8 mouse cellular contexts compared by ENCODE assay signal in the genomic region with DNA sequence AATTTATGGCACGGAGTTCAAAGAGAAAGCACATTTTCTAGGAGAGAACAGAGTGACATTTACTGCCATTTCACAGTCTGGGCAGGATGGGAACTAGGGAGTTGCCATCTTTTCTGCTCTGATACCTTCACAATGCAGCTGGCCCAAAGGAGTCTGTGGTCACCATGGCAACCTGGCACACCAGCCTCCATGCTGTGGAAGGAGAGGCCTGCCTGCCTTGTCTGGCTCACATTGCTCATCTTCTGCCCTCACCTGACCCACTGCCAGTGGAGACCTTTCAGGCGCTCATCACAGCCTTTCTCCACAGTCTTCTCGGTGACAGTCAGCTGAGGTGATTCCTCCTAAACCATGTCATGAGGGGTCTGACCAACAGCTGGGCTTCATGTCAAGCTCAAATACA.
DNase-seq lines count a peak whose midpoint lies in the region; ATAC-seq and TF ChIP-seq lines count a peak whose summit lies in the region.

No protein-coding gene starts in this region.

- TF ChIP-seq CTCF in kidney, adult 2 months (conservative IDR thresholded peaks at IDR 0.05; ENCODE audit: insufficient read depth, insufficient read length, low read depth, low read length) = no peak
- no peak for TF ChIP-seq CTCF in layer of hippocampus, adult 2 months (conservative IDR thresholded peaks at IDR 0.05)

- no peak for TF ChIP-seq POLR2A in kidney, adult 2 months (IDR thresholded peaks at IDR 0.05; ENCODE audit: low read depth, low read length)

- no peak overlapping the region for H3K4me2 ChIP-seq in embryonic facial prominence, embryonic 14.5 days (ENCODE audit: low read depth, low read length)
- no peak overlapping the region for H3K4me2 ChIP-seq in neural tube, embryonic 11.5 days (ENCODE audit: low read depth)

- H3K27ac ChIP-seq in kidney, adult 2 months (ENCODE audit: insufficient read depth, low read depth, low read length) = no peak overlapping the region
- H3K27ac ChIP-seq in embryonic facial prominence, embryonic 14.5 days (replicated peaks; ENCODE audit: low read depth, low read length) = no peak overlapping the region
- H3K27ac ChIP-seq in layer of hippocampus, adult 2 months = peak overlapping the region; percentile 68
- peak overlapping the region; percentile 39; the same call in 1 of the 2 replicates for H3K27ac ChIP-seq in neural tube, embryonic 11.5 days (ENCODE audit: low read depth, low read length)

- H3K4me1 ChIP-seq in kidney, adult 2 months (ENCODE audit: control insufficient read depth, insufficient read depth, low read length) = no peaks in the 10 kb centered on the region
- no peaks in the 10 kb centered on the region for H3K4me1 ChIP-seq in embryonic facial prominence, embryonic 14.5 days (ENCODE audit: control insufficient read depth, insufficient read depth, low read length)
- H3K4me1 ChIP-seq in neural tube, embryonic 11.5 days (ENCODE audit: control insufficient read depth, insufficient read depth, low read length) = peaks cover 9% of the 10 kb centered on the region

- no peaks in the 10 kb centered on the region for H3K9me3 ChIP-seq in embryonic facial prominence, embryonic 14.5 days (ENCODE audit: control insufficient read depth, low read length)
- no peaks in the 10 kb centered on the region for H3K9me3 ChIP-seq in neural tube, embryonic 11.5 days (ENCODE audit: control insufficient read depth, low read length)

- peak; percentile 68; the same call in 1 of the 2 replicates for ATAC-seq in embryonic facial prominence, embryonic 14.5 days (ENCODE audit: low read depth)
- peak; percentile 88 for ATAC-seq in neural tube, embryonic 11.5 days (ENCODE audit: insufficient read depth, low FRiP score, low TSS enrichment)

- DNase-seq in kidney, postnatal 4 days = peak; percentile 35 to 55
- DNase-seq in kidney, adult 2 months = no peak
- peak; percentile 24 for DNase-seq in embryonic facial prominence, embryonic 14.5 days (ENCODE audit: low spot score)
- DNase-seq in layer of hippocampus, adult 2 months (ENCODE audit: low spot score in 2 of 2) = peak; percentile 61 to 66
- DNase-seq in neural tube, embryonic 11.5 days (ENCODE audit: low spot score) = peak; percentile 61
- no peak for DNase-seq in natural killer cell, adult 2 months (ENCODE audit: low spot score in 2 of 2)
- DNase-seq in urinary bladder, adult 2 months (ENCODE audit: low spot score) = no peak
- no peak for DNase-seq in kidney, adult 8-10 months

- no peaks in the 10 kb centered on the region for H3K27me3 ChIP-seq in kidney, adult 2 months (replicated peaks; ENCODE audit: control insufficient read depth, insufficient read depth, low read length)
- no peaks in the 10 kb centered on the region for H3K27me3 ChIP-seq in embryonic facial prominence, embryonic 14.5 days (replicated peaks; ENCODE audit: control insufficient read depth, insufficient read depth, low read length)
- no peaks in the 10 kb centered on the region for H3K27me3 ChIP-seq in neural tube, embryonic 11.5 days (ENCODE audit: control insufficient read depth, insufficient read depth, low read length)

- WGBS in kidney, adult 2 months = 41% methylated on average over 3 of the region's 3 CpGs
- 78% methylated on average over 3 of the region's 3 CpGs for whole genome bisulfite sequencing in embryonic facial prominence, embryonic 14.5 days
- 55% methylated on average over 3 of the region's 3 CpGs for WGBS in neural tube, embryonic 11.5 days

- H3K4me3 ChIP-seq in kidney, adult 2 months (ENCODE audit: insufficient read depth, low read depth, low read length) = no peak overlapping the region
- no peak overlapping the region for H3K4me3 ChIP-seq in embryonic facial prominence, embryonic 14.5 days (ENCODE audit: low read depth, low read length)
- H3K4me3 ChIP-seq in layer of hippocampus, adult 2 months = no peak overlapping the region
- H3K4me3 ChIP-seq in neural tube, embryonic 11.5 days (ENCODE audit: low read depth, low read length) = no peak overlapping the region

- no peaks in the 10 kb centered on the region for H3K36me3 ChIP-seq in kidney, adult 2 months (ENCODE audit: control insufficient read depth, insufficient read depth, low read length)
- H3K36me3 ChIP-seq in embryonic facial prominence, embryonic 14.5 days (ENCODE audit: control insufficient read depth, insufficient read depth, low read length) = no peaks in the 10 kb centered on the region
- H3K36me3 ChIP-seq in neural tube, embryonic 11.5 days (ENCODE audit: control insufficient read depth, insufficient read depth, low read length) = no peaks in the 10 kb centered on the region

- H3K9ac ChIP-seq in embryonic facial prominence, embryonic 14.5 days (ENCODE audit: low read depth, low read length) = no peak overlapping the region
- no peak overlapping the region for H3K9ac ChIP-seq in neural tube, embryonic 11.5 days (ENCODE audit: low read length)

Comparison
In these comparisons a context has a peak if more than half of its experiments do, and no peak if none do; other contexts are left out.
1. DNase-seq: peak in kidney, postnatal 4 days (2 of 2), embryonic facial prominence, embryonic 14.5 days (single experiment), layer of hippocampus, adult 2 months (2 of 2) and neural tube, embryonic 11.5 days (single experiment); none in kidney, adult 2 months (single experiment), natural killer cell, adult 2 months (0 of 2), urinary bladder, adult 2 months (single experiment) and kidney, adult 8-10 months (0 of 2).
2. H3K27ac ChIP-seq: peak in layer of hippocampus, adult 2 months (single experiment) and neural tube, embryonic 11.5 days (single experiment); none in kidney, adult 2 months (single experiment) and embryonic facial prominence, embryonic 14.5 days (single experiment).